Mouse (Mus musculus) granulocyte monocyte progenitor cell, adult 5-6 weeks (primary cell): Measurements from ENCODE around the gene Pradc1. TPM values are rescaled to one million over a fixed set of nuclear protein-coding genes. Genes with fewer than 3 reads are reported as not detected.
A peak's percentile ranks its signal among the peaks of the same experiment; 100 is the strongest.

Experiments used
- ATAC-seq: replicated peaks from 2 replicates; pipeline ENCODE4 v1.8.0; 2016; ENCODE audit warnings: mild to moderate bottlenecking, moderate TSS enrichment, inconsistent platforms; ENCODE audit not compliant: poor library complexity, severe bottlenecking
- total RNA-seq, 2 experiments: library from RNA; stranded (forward) in 1 of 2; stranded (reverse) in 1 of 2; fragments of 200-712, 200-1000 nt in 1 of 2; fragments of >200 nt in 1 of 2; fragmentation: Nextera tagmentation in 1 of 2; gene quantifications; 2 replicates each; pipeline ENCODE4 v1.2.3; 2014 to 2017

Gene Pradc1
- total RNA-seq (2014; fragmentation: Nextera tagmentation), result 26.8 and 31.7 TPM in 2 replicates
- total RNA-seq (2017), result 10.2 and 16.8 TPM in 2 replicates

- ATAC-seq, result peak; percentile 70
Observed at GRCm38 (mm10) chr6:85451664-85452410, at the start of gene Pradc1. Gene Pradc1, minus strand, starts transcription at chr6:85451970.

GRCm38 (mm10) chr6:85500416-85500815, 48.6 kb upstream of the Pradc1 start:
- no peak for ATAC-seq

- ATAC-seq, result no peak
Observed at GRCm38 (mm10) chr6:85498147-85498546, 46.4 kb upstream of the Pradc1 start.

GRCm38 (mm10) chr6:85496976-85497375, 45.2 kb upstream of the Pradc1 start:
- ATAC-seq, result no peak

- no peak for ATAC-seq
Observed at GRCm38 (mm10) chr6:85491606-85492005, 39.8 kb upstream of the Pradc1 start.

- no peak for ATAC-seq
Observed at GRCm38 (mm10) chr6:85490252-85490651, 38.5 kb upstream of the Pradc1 start.

- no peak for ATAC-seq
Observed at GRCm38 (mm10) chr6:85489717-85490116, 37.9 kb upstream of the Pradc1 start.

- ATAC-seq, result no peak
Observed at GRCm38 (mm10) chr6:85488510-85488909, 36.7 kb upstream of the Pradc1 start.

GRCm38 (mm10) chr6:85485738-85486137, 34.0 kb upstream of the Pradc1 start:
- ATAC-seq, result no peak

- ATAC-seq, result 0 out of 2 replicates have a peak, but pooled peaks have one; percentile 7
Observed at GRCm38 (mm10) chr6:85483843-85484721, 32.3 kb upstream of the Pradc1 start.

GRCm38 (mm10) chr6:85480685-85481084, 28.9 kb upstream of the Pradc1 start:
- ATAC-seq, result no peak

- ATAC-seq, result no peak
Observed at GRCm38 (mm10) chr6:85479979-85480378, 28.2 kb upstream of the Pradc1 start.

- ATAC-seq, result no peak
Observed at GRCm38 (mm10) chr6:85478416-85478815, 26.6 kb upstream of the Pradc1 start.

- peak; percentile 70 for ATAC-seq
Observed at GRCm38 (mm10) chr6:85477366-85477917, 25.7 kb upstream of the Pradc1 start.

- ATAC-seq, result no peak
Observed at GRCm38 (mm10) chr6:85475581-85475980, 23.8 kb upstream of the Pradc1 start.

GRCm38 (mm10) chr6:85472542-85472941, 20.8 kb upstream of the Pradc1 start:
- no peak for ATAC-seq

- ATAC-seq, result no peak
Observed at GRCm38 (mm10) chr6:85471962-85472361, 20.2 kb upstream of the Pradc1 start.

- ATAC-seq, result no peak
Observed at GRCm38 (mm10) chr6:85469660-85470430, 18.1 kb upstream of the Pradc1 start.

- ATAC-seq, result no peak
Observed at GRCm38 (mm10) chr6:85465381-85465780, 13.6 kb upstream of the Pradc1 start.

- no peak for ATAC-seq
Observed at GRCm38 (mm10) chr6:85459621-85460020, 7.9 kb upstream of the Pradc1 start.
